Mouse (Mus musculus): ENCODE results near the gene Ruvbl1. TPM values are rescaled to one million over a fixed set of nuclear protein-coding genes. Genes with fewer than 3 reads are reported as not detected.

Ruvbl1 gene
- total and polyA plus RNA-seq, 3 experiments = 15.7 to 18.4 (median 16.7) TPM

- no peak for TF ChIP-seq POLR2A (IDR thresholded peaks at IDR 0.05; ENCODE audit: insufficient read depth, low read depth, low read length)
- TF ChIP-seq CTCF (IDR thresholded peaks at IDR 0.05) = no peak
- TF ChIP-seq EP300 (IDR thresholded peaks at IDR 0.05; ENCODE audit: insufficient read depth, low read depth, low read length) = no peak
- H3K79me2 ChIP-seq (replicated peaks; ENCODE audit: control insufficient read depth, insufficient read depth, low read length) = no peaks in the 10 kb centered on the region
- H3K27ac ChIP-seq = no peak overlapping the region
- intact Hi-C loops (cut with DNase I) = no loop called here
- 90% methylated on average over 3 of the region's 3 CpGs for WGBS
- no peaks in the 10 kb centered on the region for H3K36me3 ChIP-seq (ENCODE audit: control insufficient read depth, insufficient read depth, low read length)
- no peaks in the 10 kb centered on the region for H3K27me3 ChIP-seq (ENCODE audit: control insufficient read depth, insufficient read depth, low read length)
- no peak overlapping the region for H3K4me3 ChIP-seq
- no peak for DNase-seq
- H3K4me1 ChIP-seq (ENCODE audit: control insufficient read depth, insufficient read depth, low read length) = no peaks in the 10 kb centered on the region
- no peak overlapping the region for H3K9ac ChIP-seq (ENCODE audit: low read depth, low read length)
These were observed 22.7 kb upstream of the Ruvbl1 start for GRCm38 (mm10) chr6:88442551-88442950.

GRCm38 (mm10) chr6:88443446-88443845 lies 21.8 kb upstream of the Ruvbl1 start:
- no peak overlapping the region for H3K9ac ChIP-seq (ENCODE audit: low read depth, low read length)
- H3K4me3 ChIP-seq = no peak overlapping the region
- intact Hi-C loops (cut with DNase I) = no loop called here
- no peaks in the 10 kb centered on the region for H3K27me3 ChIP-seq (ENCODE audit: control insufficient read depth, insufficient read depth, low read length)
- no peaks in the 10 kb centered on the region for H3K79me2 ChIP-seq (replicated peaks; ENCODE audit: control insufficient read depth, insufficient read depth, low read length)
- H3K36me3 ChIP-seq (ENCODE audit: control insufficient read depth, insufficient read depth, low read length) = no peaks in the 10 kb centered on the region
- no peaks in the 10 kb centered on the region for H3K4me1 ChIP-seq (ENCODE audit: control insufficient read depth, insufficient read depth, low read length)
- no peak overlapping the region for H3K27ac ChIP-seq
- no peak for DNase-seq
- WGBS = 67% methylated on average over 3 of the region's 3 CpGs
- TF ChIP-seq EP300 (IDR thresholded peaks at IDR 0.05; ENCODE audit: insufficient read depth, low read depth, low read length) (no peak), POLR2A (IDR thresholded peaks at IDR 0.05; ENCODE audit: insufficient read depth, low read depth, low read length) (no peak), CTCF (IDR thresholded peaks at IDR 0.05) (no peak)

- Histone ChIP-seq H3K4me1 (ENCODE audit: control insufficient read depth, insufficient read depth, low read length) (no peaks in the 10 kb centered on the region), H3K79me2 (replicated peaks; ENCODE audit: control insufficient read depth, insufficient read depth, low read length) (no peaks in the 10 kb centered on the region), H3K9ac (ENCODE audit: low read depth, low read length) (no peak overlapping the region), H3K36me3 (ENCODE audit: control insufficient read depth, insufficient read depth, low read length) (no peaks in the 10 kb centered on the region), H3K27me3 (ENCODE audit: control insufficient read depth, insufficient read depth, low read length) (no peaks in the 10 kb centered on the region), H3K4me3 (no peak overlapping the region), H3K27ac (no peak overlapping the region)
- no peak for DNase-seq
- TF ChIP-seq EP300 (IDR thresholded peaks at IDR 0.05; ENCODE audit: insufficient read depth, low read depth, low read length) = no peak
- no peak for TF ChIP-seq CTCF (IDR thresholded peaks at IDR 0.05)
- no peak for TF ChIP-seq POLR2A (IDR thresholded peaks at IDR 0.05; ENCODE audit: insufficient read depth, low read depth, low read length)
- WGBS = 90% methylated on average over 7 of the region's 7 CpGs
- intact Hi-C loops (cut with DNase I) = no loop called here
These were observed 21.0 kb upstream of the Ruvbl1 start for GRCm38 (mm10) chr6:88444076-88444750.

DNA sequence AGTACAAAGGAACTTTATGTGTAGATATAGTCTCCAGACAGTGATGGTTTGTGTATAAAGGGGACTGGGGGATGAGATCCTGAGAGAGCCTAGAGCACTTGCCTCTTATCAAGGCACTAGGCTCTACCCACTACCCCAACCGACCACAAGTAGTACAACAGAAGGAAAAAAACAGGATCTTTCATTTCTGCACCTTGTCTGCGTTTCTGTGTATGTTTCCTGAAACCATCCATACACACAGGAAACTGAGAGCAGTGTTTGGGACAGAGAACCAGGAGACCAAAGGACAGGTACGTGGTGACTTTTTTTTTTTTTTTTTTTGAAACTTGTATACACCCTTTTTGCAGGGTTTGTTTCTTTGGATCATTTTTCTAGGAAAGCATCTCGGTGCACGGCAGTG lies 19.5 kb upstream of the Ruvbl1 start:
- DNase-seq = no peak
- Histone ChIP-seq H3K4me3 (peak overlapping the region; percentile 99), H3K9ac (ENCODE audit: low read depth, low read length) (peak overlapping the region; percentile 87), H3K27ac (no peak overlapping the region; the same call in 1 of the 2 replicates), H3K36me3 (ENCODE audit: control insufficient read depth, insufficient read depth, low read length) (no peaks in the 10 kb centered on the region), H3K4me1 (ENCODE audit: control insufficient read depth, insufficient read depth, low read length) (no peaks in the 10 kb centered on the region), H3K79me2 (replicated peaks; ENCODE audit: control insufficient read depth, insufficient read depth, low read length) (no peaks in the 10 kb centered on the region), H3K27me3 (ENCODE audit: control insufficient read depth, insufficient read depth, low read length) (no peaks in the 10 kb centered on the region)
- 14% methylated on average over 5 of the region's 5 CpGs for WGBS
- TF ChIP-seq EP300 (IDR thresholded peaks at IDR 0.05; ENCODE audit: insufficient read depth, low read depth, low read length) (no peak), CTCF (IDR thresholded peaks at IDR 0.05) (no peak), POLR2A (IDR thresholded peaks at IDR 0.05; ENCODE audit: insufficient read depth, low read depth, low read length) (no peak)
- intact Hi-C loops (cut with DNase I) = loop anchor here (1.0 kb wide), 1 partner anchor 20 kb away; the partner anchor contains the start of gene Ruvbl1

- intact Hi-C loops (cut with DNase I) = loop anchor here (1.0 kb wide), 1 partner anchor 19 kb away; the partner anchor contains the start of gene Ruvbl1
- WGBS = 2% methylated on average over 71 of the region's 72 CpGs
- Histone ChIP-seq H3K9ac (ENCODE audit: low read depth, low read length) (peak within 1 kb of the TSS; percentile 87), H3K4me1 (ENCODE audit: control insufficient read depth, insufficient read depth, low read length) (no peaks in the 10 kb centered on the region), H3K27me3 (ENCODE audit: control insufficient read depth, insufficient read depth, low read length) (no peaks in the 10 kb centered on the region), H3K79me2 (replicated peaks; ENCODE audit: control insufficient read depth, insufficient read depth, low read length) (no peaks in the 10 kb centered on the region), H3K36me3 (ENCODE audit: control insufficient read depth, insufficient read depth, low read length) (no peaks in the 10 kb centered on the region), H3K27ac (peak within 1 kb of the TSS; percentile 20), H3K4me3 (peak within 1 kb of the TSS; percentile 99)
- no peak for TF ChIP-seq CTCF (IDR thresholded peaks at IDR 0.05)
- TF ChIP-seq EP300 (IDR thresholded peaks at IDR 0.05; ENCODE audit: insufficient read depth, low read depth, low read length) = no peak
- peak; percentile 46; the same call in 1 of the 2 replicates for TF ChIP-seq POLR2A (IDR thresholded peaks at IDR 0.05; ENCODE audit: insufficient read depth, low read depth, low read length)
- peak; percentile 85 to 90 for DNase-seq
These were observed 18.9 kb upstream of the Ruvbl1 start, which contains the start of gene Eefsec for GRCm38 (mm10) chr6:88446063-88447002. Gene Eefsec (minus strand): TSS chr6:88446539.
